Mouse (Mus musculus) 416B (cell line): ENCODE measurements around the gene Syngr3.

Source experiments
- DNase-seq: peaks from one replicate; pipeline ENCODE4 v3.0.0; 2011; ENCODE audit warnings: low read depth

The Syngr3 gene

DNA sequence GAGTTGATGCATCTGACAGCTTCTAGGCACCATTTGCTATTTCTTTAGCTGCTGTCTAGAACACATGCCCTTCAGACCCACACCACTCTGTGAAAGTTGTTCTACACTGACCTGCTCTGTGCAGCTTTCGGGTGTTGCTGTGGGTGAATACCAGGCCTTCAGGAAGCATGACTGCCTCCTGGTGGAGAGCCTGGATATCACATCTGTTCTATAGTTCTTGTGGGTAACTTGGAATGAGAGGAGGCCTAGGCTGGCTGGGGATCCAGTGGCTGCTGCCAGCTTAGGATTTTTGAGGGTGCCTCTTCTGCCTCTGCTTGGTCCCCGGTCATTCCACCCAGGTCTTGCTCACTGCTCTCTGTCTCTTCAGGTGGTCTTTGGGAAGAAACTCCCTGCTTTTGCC, 13.6 kb downstream of the Syngr3 start:
- peak; percentile 84 for DNase-seq

DNA sequence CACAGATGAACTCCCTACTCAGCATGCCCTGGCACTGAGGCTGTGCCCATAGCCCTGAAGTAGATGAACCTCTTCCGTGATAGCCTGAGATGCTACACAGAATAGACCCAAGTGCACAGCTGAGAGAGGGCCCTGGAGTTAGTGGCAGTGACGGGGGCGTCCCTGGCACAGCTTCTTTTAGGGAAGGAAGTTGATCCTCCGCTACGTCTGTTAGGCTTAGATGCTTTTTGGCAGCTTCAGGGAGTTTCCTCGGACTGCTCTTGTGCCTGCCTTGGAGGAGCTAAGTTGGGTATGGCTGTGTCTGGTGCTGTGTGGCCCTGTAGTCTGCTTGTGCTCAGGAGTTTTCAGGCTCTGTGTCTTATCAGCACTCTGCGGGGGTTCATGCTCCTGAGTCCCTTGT, 15.5 kb downstream of the Syngr3 start:
- DNase-seq: no peak

DNA sequence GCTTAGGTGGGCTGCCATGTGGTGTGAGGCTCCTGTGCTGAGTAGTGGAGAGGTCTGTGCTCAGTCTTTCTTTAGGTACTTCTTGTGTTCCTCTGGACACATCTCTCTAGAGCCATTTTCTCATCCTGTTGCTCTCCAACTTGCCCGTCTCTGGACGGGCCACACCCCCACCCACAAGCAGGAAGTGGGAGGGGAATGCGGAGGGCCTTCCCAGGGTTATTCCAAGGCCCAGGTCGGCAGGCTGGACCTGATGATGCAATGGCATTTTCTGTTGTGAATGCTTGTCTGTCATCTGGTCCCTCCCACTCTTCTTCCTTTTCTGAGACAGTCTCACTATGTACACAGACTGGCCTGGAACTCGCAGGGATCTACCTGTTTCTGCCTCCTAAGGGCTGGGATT, 17.6 kb downstream of the Syngr3 start:
- peak; percentile 82 for DNase-seq

DNA sequence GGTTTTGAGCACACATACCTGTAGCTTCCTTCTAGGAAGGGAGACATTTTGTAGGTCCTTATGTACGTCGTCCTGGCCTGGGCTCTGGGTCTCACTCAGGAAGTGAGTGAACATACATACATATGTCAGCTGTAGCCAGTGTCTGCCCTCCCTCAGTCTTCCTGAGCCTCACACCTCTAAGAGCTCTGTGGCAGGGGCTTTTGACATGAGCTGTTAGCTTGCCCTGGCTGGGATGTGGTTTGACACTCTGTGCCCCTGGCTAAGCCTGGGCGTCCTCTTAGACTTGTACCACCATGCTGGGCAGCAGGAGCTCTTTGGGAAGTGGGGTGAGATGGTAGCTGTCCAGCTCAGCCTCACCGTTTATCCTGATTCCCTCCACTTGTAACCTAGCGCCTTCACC, 18.4 kb downstream of the Syngr3 start:
- peak; percentile 6 for DNase-seq

DNA sequence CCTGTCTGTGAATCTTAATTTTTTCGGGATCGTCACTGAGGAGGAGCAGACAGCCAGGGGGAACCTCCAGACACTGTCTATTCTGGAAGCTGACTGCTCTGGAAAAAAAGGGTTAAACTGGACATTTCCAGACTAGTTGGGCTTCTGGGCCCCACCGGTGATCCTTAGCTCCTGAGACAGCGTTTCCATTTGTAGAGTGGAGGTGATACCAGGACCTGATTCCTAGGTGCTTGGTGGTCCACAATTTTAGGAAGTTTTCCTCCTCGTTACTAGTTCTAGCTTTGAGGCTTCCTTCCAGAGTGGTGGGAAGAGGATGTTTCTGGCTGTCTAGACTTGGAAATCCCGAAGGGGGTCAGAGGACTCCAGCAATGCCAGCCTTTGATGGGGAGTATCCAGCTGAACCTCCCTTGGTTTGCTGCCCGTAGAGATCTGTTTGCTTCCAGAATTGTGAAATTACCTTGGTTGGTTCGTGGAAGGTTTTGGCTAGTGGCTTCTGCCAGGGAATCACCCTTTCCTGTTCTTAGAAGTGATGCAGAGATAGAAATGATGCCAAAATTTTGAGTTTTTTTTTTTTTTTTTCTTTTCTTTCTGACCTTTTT, 19.4 kb downstream of the Syngr3 start:
- no peak for DNase-seq

DNA sequence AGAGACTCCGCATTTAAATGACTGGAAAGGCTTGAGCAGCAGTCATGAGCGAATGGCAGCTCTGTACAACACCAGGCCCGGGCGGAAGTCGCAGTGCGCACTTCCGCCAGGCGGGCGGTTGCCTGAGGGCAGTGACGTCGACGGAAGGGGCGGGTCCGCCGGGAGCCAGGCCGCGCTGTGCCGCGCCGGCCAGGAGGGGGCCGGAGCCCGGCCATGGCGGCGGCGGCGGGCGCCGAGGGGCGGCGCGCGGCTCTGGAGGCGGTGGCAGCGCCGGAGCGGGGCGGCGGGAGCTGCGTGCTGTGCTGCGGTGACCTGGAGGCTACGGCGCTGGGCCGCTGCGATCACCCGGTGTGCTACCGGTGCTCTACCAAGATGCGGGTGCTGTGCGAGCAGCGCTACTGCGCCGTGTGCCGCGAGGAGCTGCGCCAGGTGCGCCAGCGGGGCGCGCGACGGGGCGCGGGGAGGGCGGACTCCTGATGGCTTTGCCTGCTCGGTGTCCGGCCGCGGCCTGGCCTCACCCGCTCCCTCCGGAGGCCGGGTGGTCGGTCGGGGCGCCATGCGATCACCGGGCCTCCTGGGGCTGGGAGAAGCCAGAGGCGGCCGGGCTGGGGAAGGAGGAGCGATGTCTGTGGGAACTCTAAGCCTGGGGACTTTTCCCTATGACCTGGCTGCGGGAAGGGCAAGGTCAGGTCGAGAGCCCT, 20.1 kb downstream of the Syngr3 start, which contains the start of gene Zfp598:
Gene Zfp598 (plus strand): TSS at position 143 of the 701 bp plus-strand sequence.
- DNase-seq: peak; percentile 92

DNA sequence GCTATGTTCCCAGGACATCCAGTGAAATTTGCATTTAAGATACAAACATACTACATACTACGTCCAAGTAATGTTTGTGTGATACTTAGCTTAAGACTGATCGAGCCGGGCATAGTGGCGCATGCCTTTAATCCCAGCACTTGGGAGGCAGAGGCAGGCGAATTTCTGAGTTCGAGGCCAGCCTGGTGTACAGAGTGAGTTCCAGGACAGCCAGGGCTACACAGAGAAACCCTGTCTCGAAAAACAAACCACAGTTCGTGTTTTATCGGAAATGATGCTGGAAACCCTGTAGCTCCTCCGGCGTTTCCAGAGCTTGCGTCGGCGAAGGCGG, 20.6 kb downstream of the Syngr3 start:
- DNase-seq: peak; percentile 44

DNA sequence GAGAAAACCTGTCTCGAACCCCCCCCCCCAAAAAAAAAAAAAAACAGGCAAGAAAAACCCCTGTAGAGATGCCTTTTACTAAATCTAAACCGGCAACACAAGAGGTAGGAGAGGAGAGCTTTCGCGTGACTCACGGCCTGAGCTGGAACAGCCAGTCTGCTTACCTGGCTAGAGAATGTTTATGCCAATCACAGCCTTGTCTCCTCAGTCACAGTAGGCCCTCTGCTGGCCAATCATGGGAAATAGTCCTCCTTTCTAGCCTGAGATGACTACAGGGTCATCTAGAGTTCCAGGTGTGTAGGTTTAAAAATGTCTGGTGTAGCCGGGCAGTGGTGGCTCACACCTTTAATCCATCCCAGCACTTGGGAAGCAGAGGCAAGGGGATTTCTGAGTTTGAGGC, 22.3 kb downstream of the Syngr3 start:
- DNase-seq: peak; percentile 84

DNA sequence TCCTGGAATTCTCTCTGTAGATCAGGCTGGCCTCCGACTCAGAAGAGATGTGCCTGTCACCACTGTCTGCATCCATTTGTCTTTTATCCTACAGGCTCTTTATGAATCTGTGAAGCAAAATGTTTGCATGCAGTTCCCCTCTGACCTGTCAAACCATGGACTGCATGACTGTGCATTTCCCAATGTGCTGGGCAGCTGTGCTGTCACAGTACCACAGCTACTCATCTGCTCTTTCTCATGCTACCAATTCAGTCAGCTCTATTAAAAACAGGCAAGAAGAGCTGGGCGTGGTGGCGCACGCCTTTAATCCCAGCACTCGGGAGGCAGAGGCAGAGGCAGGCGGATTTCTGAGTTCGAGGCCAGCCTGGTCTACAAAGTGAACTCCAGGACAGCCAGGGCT, 22.7 kb downstream of the Syngr3 start:
- peak; percentile 64 for DNase-seq

DNA sequence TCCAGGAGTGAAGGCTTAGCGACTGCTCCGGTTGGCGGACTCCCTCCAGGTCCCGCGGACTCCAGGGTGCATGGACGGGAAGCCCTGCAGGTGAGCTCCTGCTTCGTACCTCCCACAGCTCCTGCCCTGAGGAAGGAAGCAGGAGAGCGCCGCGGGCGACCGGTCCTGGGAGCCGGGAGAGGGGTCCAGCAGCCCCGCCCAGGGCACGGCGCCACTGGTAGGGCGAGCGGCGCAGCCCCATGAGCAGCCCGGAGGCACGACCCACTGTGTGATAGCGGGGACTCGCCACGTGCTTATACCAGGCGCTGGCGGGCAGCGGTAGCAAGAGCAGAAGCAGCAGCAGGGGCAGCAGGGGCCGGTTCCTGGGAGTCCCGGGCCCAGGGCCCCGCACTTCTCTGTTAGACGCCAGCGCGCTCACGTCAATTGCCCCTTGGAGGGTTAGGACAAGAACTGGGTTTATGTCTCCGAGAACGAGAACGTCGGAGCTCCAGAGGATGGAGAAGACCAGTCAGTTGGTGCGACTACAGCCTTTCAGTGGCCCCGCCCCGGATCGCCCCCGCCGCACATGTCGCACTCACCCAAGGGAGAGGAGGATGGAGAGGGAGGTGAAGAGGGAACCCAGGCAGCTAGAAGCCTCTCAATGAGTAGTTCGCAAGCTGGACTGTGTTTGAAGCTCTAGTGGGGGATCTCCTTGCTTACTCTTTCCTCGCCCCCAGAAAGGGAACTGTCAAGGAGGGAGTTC, 31.6 kb downstream of the Syngr3 start, which contains the start of gene Npw:
Gene Npw (minus strand): TSS at position 441 of the 742 bp plus-strand sequence.
- no peak for DNase-seq

DNA sequence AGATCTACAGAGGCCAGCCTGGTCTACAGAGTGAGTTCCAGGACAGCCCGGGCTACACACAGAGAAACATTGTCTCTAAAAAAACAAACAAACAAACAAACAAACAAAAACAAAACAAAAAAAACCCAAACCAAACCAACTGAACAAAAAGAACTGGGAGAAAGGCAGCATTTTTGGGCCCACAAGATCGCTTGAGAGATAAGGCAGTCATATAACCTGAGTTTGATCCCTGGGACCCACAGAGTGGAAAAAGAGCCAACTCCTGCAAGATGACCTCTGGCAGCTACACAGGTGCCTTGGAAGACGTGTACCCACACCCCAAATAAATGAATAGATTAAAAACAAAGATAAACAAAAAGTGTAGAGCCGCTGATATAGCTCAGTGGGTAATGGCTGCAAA, 34.8 kb downstream of the Syngr3 start:
- no peak for DNase-seq

DNA sequence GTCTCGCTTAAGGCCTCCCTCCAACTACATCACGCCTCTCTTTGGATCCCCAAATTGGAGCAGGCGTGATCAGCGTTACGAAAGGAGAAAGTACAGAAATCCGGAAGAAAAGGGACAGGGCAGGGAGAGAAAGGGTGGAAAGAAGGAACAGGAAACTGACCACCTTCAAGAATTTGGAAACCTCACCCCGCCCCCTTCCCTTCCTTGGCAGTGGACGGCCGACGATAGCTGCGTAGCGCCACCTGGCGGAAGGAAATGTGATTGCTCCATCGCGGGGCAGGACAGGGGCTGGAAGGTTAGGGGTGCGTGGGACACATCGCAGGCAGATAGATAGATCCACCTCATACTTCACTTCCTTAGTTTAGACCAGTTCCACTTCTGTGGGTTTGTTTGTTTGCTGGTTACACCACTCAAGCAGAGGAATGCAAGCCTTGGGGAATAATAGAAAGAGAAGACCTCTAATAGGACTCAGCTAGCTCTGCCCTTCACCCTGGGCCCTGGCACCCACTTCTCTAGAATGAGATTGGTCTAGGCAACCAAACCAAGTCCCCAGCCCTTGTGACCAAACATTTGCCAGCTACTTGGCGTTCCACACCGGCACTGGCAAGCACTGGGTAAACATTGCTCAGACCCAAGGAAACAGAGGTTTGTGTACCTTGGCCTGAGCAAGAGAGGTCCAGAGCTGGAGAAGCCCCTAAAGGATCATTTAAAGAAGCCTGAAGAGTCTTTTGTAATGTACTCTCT, 35.6 kb downstream of the Syngr3 start:
- DNase-seq: peak; percentile 71

DNA sequence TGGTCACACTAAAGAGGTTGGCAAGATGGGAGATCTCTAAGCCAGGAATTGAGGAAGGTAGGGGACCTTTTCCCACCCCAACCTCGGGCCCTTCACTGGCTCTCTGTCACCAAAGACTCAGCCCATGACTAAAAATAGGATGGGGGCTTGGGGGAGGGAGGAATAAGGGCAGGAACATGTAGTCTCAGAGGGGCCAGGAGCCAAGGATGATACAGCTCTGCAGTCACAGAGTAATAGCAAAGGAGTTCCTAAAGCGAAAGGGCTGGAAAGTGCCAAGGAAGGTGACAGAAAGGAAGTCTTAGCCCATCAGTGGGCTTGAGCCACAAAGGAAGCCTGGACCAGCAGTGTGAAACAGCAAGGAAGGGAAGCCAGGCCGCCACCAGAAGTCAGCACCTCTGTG, 37.9 kb downstream of the Syngr3 start:
- DNase-seq: no peak

DNA sequence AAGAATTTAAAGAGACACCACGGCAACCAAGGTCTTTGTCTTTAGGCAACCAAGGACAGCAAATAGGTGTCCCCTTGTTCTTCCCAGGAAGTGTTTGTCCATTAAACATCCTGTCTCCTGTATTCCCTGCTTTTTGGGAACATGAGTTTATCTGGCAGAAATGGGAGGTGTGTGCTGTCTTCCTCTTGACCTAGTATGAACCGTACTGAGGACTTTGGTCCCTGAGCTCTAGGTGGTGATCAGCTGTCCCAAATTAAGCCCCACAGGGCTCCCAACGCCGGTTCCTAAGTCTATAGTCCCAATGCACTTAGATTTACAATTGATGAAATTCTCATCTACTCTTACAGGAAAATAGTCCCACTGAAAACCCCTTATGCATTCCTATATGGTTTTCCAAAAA, 39.0 kb downstream of the Syngr3 start:
- no peak for DNase-seq

DNA sequence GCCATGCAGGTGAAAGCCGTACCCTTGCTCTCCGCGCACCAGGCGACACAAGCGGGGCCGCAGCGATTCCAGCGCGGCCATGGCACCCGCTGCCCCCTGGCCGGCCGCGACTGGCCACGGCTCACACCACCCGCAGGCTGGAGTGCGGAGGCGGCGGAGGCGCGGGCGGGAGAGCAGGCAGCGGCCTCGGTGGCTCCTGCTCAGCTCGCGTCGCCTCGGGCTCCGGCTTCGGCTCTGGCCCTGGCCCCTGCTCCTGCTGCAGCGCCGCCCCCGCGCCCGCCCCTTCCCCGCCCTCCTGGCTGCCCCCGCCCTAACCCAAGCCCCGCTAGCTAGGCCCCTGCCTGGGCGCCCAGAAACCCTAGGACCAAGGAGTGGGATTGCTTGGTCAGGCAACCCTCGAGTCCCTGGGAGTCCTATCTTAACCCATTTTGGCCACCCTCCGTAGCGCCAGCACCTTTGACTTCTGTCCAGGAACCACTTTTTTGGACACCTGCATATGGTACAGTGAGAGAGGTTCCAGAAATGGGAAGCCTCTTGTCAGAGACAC, 39.6 kb downstream of the Syngr3 start, which contains the start of gene Slc9a3r2:
Gene Slc9a3r2 (minus strand): TSS at position 258 of the 547 bp plus-strand sequence.
- DNase-seq: no peak

DNA sequence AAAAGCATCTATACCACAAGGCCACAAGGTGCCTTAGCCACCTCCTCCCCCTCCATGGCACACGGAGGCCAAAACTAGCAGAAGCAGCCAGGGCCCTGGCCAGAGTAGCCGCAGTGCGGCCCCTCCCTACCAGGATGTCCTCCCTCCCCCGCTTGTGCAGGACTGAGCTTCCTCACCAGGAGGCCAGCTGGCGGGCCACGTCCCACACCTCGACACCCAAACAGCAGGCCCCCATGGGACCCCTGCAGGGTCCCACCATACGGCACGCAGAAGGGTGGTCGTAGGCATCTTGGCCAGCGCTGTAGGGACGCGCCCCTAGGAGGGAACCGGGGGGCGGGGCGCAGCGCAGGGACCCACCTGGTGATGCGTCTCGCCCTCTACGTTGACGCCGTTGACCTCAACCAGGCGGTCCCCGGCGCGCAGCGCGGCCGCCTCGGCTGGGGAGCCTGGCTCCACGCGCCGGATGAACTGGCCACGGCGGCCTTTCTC, 40.1 kb downstream of the Syngr3 start:
- no peak for DNase-seq

DNA sequence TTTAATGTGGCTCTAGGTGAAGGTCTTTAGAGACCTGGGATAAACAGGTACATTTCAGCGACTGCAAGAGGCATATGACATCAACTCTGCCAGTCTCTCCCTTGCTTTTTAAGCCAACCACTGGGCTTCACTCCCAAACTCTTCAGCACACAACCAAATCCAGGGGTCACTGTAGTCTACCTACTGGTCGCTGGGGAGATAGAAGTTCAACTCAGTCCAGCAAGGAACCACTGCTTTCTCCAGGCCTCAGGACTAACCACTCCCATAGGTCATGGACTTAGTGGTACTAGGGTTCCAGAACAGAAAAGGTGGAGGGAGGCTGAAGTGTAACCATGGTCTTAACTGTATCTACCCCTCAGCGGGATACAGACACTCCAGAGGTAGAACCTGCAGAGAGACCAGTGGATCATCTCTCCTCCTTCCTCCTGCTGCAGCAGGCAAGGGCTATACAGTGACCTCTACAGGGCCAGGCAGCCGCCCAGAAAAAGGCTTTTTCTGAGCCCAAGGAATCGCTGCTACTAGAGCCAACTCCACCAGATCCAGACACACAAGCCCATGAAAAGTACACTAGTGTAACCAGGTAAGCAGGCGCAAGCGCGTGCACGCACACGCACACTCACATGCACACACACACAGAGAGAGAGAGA, 40.9 kb downstream of the Syngr3 start:
- no peak for DNase-seq

DNA sequence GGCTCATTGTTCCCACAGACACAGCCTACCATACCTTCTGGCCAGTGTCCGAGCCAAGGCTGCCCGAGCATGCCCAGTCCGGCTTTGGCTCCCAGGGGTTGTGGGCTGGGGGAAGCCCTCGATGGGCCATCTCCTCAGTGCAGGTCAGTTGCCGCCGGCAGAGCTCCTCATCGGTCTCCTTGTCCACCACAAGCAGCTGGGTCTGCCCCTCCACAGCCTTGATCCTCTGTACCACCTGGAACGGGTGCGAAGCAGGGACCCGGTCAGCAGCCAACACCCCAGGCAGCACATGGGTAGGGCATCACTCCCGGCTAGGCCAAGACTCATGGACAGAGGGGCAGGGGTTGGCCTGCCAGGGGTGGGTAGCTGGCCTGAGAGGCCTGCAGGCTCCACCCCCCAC, 42.3 kb downstream of the Syngr3 start:
- DNase-seq: no peak

DNA sequence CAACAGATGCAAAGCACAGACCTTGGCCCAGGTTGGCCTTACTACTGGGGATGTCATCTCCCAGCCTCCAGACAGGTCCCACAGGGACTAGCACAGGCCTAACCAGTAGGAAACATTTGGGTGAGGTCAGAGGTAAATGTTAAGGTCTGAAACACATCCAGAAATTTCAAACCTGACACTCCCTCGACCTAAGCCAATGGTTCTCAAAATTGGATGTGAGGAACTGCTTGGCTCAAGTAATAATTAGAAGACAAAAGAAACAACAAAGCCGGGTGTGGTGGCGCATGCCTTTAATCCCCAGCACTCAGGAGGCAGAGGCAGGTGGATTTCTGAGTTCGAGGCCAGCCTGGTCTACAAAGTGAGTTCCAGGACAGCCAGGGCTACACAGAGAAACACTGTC, 43.4 kb downstream of the Syngr3 start:
- DNase-seq: no peak

DNA sequence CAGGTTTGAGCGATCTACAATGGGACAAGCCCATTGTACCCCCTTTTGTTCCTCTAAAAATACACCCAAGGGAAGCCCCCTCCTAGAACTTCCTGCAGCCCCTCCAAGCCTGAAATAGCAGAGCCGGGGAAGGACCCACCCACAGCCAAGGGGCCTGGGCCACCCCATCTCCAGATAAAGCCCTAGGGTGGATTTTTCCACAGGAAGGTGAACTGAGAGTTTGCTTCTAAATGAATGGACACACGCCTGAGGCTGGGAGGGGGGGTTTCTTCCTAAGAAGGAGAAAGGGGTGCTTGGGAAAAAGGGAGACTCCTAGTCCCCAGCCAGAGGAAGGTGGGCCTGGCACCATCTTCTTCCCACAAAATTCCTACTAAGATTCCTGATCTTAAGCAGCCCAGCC, 43.8 kb downstream of the Syngr3 start:
- DNase-seq: no peak

DNA sequence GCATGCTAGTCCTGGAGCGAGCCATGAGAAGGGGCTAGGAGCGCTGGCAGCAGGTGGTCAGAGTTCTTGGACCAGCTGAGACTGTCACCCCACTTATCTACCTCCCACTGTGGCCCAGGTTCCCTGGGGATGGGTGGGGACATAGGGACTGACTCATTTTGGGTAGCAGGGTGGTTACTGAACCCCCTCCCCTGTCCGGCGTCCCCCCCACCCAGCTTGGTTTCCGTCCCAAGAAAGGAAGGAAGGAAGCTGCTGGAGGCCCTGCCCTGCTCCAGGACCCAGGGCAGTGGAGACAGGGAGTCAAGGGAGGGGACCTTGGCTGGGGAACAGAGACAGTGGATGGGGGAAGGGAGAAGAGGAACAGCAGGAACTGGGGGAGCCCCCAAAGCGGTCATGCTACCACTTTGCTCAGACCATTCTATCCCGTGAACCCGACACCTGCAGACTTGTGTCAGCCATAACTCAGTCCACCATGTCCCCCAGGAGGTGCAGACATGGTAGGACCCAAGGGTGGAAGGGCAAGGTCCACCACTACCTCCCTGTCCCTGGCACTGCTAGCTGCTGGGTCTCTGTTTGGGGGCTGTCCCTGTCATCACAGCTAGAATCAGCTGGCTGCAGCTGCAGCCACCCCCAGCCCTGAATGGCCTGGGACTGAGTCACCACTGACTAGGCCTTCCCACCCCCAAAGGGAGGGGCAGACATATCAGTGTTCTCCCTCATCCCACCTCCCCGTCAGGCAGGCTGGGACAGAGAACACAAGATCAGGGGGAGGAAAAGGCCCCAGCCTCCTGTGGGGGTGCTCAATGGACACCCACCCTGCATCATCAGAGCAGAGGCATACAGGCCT, 44.7 kb downstream of the Syngr3 start:
- DNase-seq: no peak
